Mouse (Mus musculus): ENCODE data around the gene Megf9. TPM values are rescaled to one million over a fixed set of nuclear protein-coding genes. Genes with fewer than 3 reads are reported as not detected.

Gene Megf9
- polyA plus RNA-seq, 1 experiment from 2014 or later = 28.2 TPM

DNA sequence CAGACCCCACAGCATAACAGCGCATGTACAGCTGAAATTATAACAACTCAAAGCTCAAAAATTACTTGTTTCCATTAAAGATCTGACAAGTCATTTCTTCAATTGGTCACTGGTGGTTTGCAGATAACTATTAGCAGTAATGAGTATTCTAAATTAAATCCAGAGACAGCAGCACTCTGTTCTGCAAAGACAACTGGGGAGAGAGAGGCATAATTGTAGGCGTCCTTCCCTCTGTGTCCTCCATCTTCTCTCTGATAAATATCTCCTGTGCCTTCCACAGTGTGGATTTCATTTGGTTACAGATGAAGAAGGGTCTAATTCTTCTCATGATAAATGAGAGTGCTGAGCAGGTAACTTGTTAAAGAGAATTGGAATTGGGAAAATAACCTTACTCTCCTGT lies 135.7 kb downstream of the Megf9 start:
- no peak overlapping the region for H3K4me2 ChIP-seq (ENCODE audit: low read depth, low read length, severe bottlenecking)
- H3K27ac ChIP-seq (ENCODE audit: low read depth, low read length) = no peak overlapping the region
- no peak for DNase-seq (ENCODE audit: low spot score)
- H3K27me3 ChIP-seq (ENCODE audit: control insufficient read depth, insufficient read depth, low read length) = no peaks in the 10 kb centered on the region
- no peak overlapping the region for H3K4me3 ChIP-seq (ENCODE audit: low read depth, low read length)
- no peaks in the 10 kb centered on the region for H3K9me3 ChIP-seq (ENCODE audit: control insufficient read depth, low read length)
- no peak for ATAC-seq (replicated peaks; ENCODE audit: low FRiP score)
- H3K36me3 ChIP-seq (ENCODE audit: control insufficient read depth, insufficient read depth, low read length) = no peaks in the 10 kb centered on the region; the same call in 1 of the 2 replicates
- H3K4me1 ChIP-seq (replicated peaks; ENCODE audit: control insufficient read depth, insufficient read depth, low read length) = no peaks in the 10 kb centered on the region
- H3K9ac ChIP-seq (ENCODE audit: low read length) = no peak overlapping the region
- WGBS = 91% methylated on average over 2 of the region's 2 CpGs

DNA sequence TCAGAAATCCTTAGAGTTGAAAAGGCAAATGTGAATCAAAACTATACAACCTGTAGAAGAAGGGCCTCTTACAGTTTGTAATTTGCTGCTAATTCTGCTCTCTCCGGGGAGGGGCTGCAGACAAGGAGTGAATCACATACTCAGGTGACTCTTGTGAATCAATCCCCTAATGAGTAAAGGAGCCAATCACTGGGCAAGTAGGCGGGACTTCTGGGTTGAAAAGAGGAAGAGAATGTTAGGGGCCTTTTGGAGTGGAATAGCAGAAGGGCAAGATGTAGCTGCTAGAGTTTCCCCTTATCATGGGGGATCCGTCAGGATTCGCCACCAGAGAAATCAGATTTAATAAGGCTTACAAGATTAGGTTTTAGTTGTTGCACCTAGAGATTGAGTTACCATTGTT lies 136.7 kb downstream of the Megf9 start:
- DNase-seq (ENCODE audit: low spot score) (no peak), ATAC-seq (replicated peaks; ENCODE audit: low FRiP score) (no peak)
- no peaks in the 10 kb centered on the region; the same call in 1 of the 2 replicates for H3K36me3 ChIP-seq (ENCODE audit: control insufficient read depth, insufficient read depth, low read length)
- H3K4me1 ChIP-seq (replicated peaks; ENCODE audit: control insufficient read depth, insufficient read depth, low read length) = no peaks in the 10 kb centered on the region
- no peak overlapping the region for H3K27ac ChIP-seq (ENCODE audit: low read depth, low read length)
- no peaks in the 10 kb centered on the region for H3K9me3 ChIP-seq (ENCODE audit: control insufficient read depth, low read length)
- no peak overlapping the region for H3K4me2 ChIP-seq (ENCODE audit: low read depth, low read length, severe bottlenecking)
- WGBS = 82% methylated on average over 4 of the region's 4 CpGs
- no peak overlapping the region for H3K4me3 ChIP-seq (ENCODE audit: low read depth, low read length)
- H3K27me3 ChIP-seq (ENCODE audit: control insufficient read depth, insufficient read depth, low read length) = no peaks in the 10 kb centered on the region
- H3K9ac ChIP-seq (ENCODE audit: low read length) = no peak overlapping the region

DNA sequence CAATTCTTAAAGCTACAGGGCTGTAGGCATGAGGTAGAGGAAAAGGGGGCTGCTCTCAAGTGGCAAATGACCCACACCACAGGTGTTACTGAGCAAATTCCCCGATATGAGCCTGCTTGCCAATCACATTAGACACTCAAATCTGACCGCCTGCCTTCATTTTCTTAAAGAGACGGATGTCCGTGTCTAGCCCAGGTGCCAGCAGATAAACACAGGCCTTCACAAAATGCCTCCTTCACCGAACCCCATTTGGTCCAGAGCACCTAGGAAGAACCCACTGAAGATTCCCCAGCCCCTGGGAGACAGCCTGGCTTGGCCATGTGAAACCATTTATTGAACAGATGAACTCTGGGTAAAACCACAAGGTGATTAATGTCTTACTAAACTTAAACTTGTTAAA lies 138.1 kb downstream of the Megf9 start:
- Histone ChIP-seq H3K9me3 (ENCODE audit: control insufficient read depth, low read length) (no peaks in the 10 kb centered on the region), H3K4me2 (ENCODE audit: low read depth, low read length, severe bottlenecking) (no peak overlapping the region), H3K36me3 (ENCODE audit: control insufficient read depth, insufficient read depth, low read length) (no peaks in the 10 kb centered on the region; the same call in 1 of the 2 replicates), H3K9ac (ENCODE audit: low read length) (no peak overlapping the region), H3K27me3 (ENCODE audit: control insufficient read depth, insufficient read depth, low read length) (no peaks in the 10 kb centered on the region), H3K27ac (ENCODE audit: low read depth, low read length) (no peak overlapping the region), H3K4me3 (ENCODE audit: low read depth, low read length) (no peak overlapping the region), H3K4me1 (replicated peaks; ENCODE audit: control insufficient read depth, insufficient read depth, low read length) (no peaks in the 10 kb centered on the region)
- DNase-seq (ENCODE audit: low spot score) (no peak), ATAC-seq (replicated peaks; ENCODE audit: low FRiP score) (no peak)
- WGBS = 96% methylated on average over 5 of the region's 5 CpGs

DNA sequence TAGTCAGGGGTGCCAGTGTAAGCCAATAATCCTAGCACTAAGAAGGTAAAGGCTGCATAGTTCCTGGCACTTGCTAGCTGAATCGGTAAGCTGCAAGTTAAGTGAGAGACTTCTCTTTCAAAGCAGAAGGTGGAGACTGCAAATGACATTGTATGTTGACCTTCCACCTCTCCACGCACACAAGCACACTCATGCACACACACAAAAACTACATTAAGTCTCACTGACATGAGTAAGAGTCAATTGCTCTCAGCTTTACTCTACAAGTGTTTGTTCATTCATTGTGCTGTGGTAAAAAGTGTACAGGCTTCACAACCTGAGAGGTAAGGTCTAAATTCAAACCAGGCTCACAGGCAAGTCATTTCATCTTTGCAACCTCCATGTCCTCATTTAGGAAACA lies 140.1 kb downstream of the Megf9 start:
- WGBS = 94% methylated on average over 2 of the region's 2 CpGs
- peak; percentile 0 for DNase-seq (ENCODE audit: low spot score)
- Histone ChIP-seq H3K4me1 (replicated peaks; ENCODE audit: control insufficient read depth, insufficient read depth, low read length) (no peaks in the 10 kb centered on the region), H3K36me3 (ENCODE audit: control insufficient read depth, insufficient read depth, low read length) (no peaks in the 10 kb centered on the region; the same call in 1 of the 2 replicates), H3K9me3 (ENCODE audit: control insufficient read depth, low read length) (no peaks in the 10 kb centered on the region), H3K4me2 (ENCODE audit: low read depth, low read length, severe bottlenecking) (no peak overlapping the region), H3K9ac (ENCODE audit: low read length) (no peak overlapping the region), H3K27ac (ENCODE audit: low read depth, low read length) (no peak overlapping the region), H3K4me3 (ENCODE audit: low read depth, low read length) (no peak overlapping the region), H3K27me3 (ENCODE audit: control insufficient read depth, insufficient read depth, low read length) (no peaks in the 10 kb centered on the region)
- ATAC-seq (replicated peaks; ENCODE audit: low FRiP score) = no peak

DNA sequence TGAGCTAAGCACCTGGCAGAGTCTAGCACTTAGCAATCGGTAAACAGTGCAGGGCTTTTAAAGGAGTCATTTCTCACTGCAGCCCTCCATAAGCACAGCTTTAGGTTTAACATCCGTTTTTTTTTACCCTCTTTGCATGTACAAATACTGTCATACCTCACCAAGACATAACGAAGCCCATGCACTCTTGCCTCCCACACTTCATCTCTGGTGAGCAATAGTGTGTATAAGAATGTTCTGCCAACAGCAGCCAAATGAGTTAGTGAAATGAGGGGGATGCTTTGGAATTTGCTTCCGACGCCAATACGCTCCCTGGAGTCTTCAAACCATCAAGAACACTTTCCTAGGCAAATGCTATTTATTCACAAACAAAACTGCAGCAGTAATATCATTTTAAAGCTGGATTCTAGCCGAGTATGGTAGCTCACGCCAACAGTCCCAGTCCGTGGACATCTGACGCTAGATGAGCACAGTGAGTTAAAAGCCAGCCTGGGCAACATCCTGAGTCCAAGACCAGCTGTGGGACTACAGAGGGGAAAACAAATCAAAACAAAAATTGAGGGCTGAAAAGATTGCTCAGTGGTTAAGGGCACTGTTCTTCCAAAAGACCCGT lies 142.9 kb downstream of the Megf9 start:
- DNase-seq (ENCODE audit: low spot score) (no peak), ATAC-seq (replicated peaks; ENCODE audit: low FRiP score) (no peak)
- WGBS = 95% methylated on average over 11 of the region's 11 CpGs
- H3K27me3 ChIP-seq (ENCODE audit: control insufficient read depth, insufficient read depth, low read length) = no peaks in the 10 kb centered on the region
- H3K9ac ChIP-seq (ENCODE audit: low read length) = no peak overlapping the region
- H3K36me3 ChIP-seq (ENCODE audit: control insufficient read depth, insufficient read depth, low read length) = no peaks in the 10 kb centered on the region
- no peak overlapping the region for H3K4me3 ChIP-seq (ENCODE audit: low read depth, low read length)
- H3K4me2 ChIP-seq (ENCODE audit: low read depth, low read length, severe bottlenecking) = no peak overlapping the region
- no peaks in the 10 kb centered on the region for H3K9me3 ChIP-seq (ENCODE audit: control insufficient read depth, low read length)
- H3K27ac ChIP-seq (ENCODE audit: low read depth, low read length) = no peak overlapping the region
- no peaks in the 10 kb centered on the region for H3K4me1 ChIP-seq (replicated peaks; ENCODE audit: control insufficient read depth, insufficient read depth, low read length)

DNA sequence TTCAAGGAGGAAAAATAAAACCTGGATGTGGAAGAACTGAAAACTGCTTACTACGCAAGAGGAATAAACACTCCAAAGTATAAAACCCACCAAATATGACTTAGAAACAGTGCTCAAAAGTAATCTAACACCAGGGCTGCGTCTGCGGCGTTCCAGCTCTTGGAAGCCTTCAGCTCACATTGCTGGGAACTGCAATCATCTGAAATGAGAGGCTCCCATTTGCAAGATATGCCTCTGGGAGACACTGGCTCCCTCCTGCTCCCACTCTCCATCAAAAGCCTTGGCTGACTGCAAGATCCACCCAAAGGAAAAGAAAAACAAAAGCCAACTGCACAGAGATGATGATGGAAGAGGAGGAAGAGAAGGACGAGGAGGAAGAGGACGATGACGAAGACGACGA lies 143.7 kb downstream of the Megf9 start:
- Histone ChIP-seq H3K27me3 (ENCODE audit: control insufficient read depth, insufficient read depth, low read length) (no peaks in the 10 kb centered on the region), H3K27ac (ENCODE audit: low read depth, low read length) (no peak overlapping the region), H3K9ac (ENCODE audit: low read length) (no peak overlapping the region), H3K4me2 (ENCODE audit: low read depth, low read length, severe bottlenecking) (no peak overlapping the region), H3K4me3 (ENCODE audit: low read depth, low read length) (no peak overlapping the region), H3K4me1 (replicated peaks; ENCODE audit: control insufficient read depth, insufficient read depth, low read length) (no peaks in the 10 kb centered on the region), H3K36me3 (ENCODE audit: control insufficient read depth, insufficient read depth, low read length) (no peaks in the 10 kb centered on the region), H3K9me3 (ENCODE audit: control insufficient read depth, low read length) (no peaks in the 10 kb centered on the region)
- DNase-seq (ENCODE audit: low spot score) (peak; percentile 3), ATAC-seq (replicated peaks; ENCODE audit: low FRiP score) (no peak)
- 94% methylated on average over 9 of the region's 9 CpGs for WGBS

DNA sequence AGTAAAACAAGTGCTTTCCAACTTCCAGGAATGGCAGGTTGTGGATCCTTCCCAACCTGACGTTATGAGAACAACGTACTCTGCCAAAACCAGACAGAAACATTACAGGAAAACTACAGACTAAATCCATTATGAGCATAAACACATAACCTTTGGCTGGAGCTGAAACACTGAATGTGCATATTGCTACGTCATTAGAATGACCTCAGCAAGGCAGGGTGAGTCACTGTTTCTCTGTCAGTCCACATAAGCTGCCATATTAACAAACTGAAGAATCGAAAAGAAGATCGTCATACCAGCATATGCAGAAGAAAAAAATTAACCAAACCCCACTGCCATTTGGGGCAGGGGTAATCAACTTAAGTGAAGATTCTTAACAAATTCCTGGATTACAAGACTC lies 148.6 kb downstream of the Megf9 start:
- H3K4me3 ChIP-seq (ENCODE audit: low read depth, low read length) = no peak overlapping the region
- DNase-seq (ENCODE audit: low spot score) (no peak), ATAC-seq (replicated peaks; ENCODE audit: low FRiP score) (no peak)
- H3K36me3 ChIP-seq (ENCODE audit: control insufficient read depth, insufficient read depth, low read length) = no peaks in the 10 kb centered on the region
- no peaks in the 10 kb centered on the region for H3K4me1 ChIP-seq (replicated peaks; ENCODE audit: control insufficient read depth, insufficient read depth, low read length)
- H3K9ac ChIP-seq (ENCODE audit: low read length) = no peak overlapping the region
- H3K27me3 ChIP-seq (ENCODE audit: control insufficient read depth, insufficient read depth, low read length) = no peaks in the 10 kb centered on the region
- H3K9me3 ChIP-seq (ENCODE audit: control insufficient read depth, low read length) = no peaks in the 10 kb centered on the region
- H3K27ac ChIP-seq (ENCODE audit: low read depth, low read length) = no peak overlapping the region
- no peak overlapping the region for H3K4me2 ChIP-seq (ENCODE audit: low read depth, low read length, severe bottlenecking)
- WGBS = 94% methylated on average over 5 of the region's 5 CpGs

DNA sequence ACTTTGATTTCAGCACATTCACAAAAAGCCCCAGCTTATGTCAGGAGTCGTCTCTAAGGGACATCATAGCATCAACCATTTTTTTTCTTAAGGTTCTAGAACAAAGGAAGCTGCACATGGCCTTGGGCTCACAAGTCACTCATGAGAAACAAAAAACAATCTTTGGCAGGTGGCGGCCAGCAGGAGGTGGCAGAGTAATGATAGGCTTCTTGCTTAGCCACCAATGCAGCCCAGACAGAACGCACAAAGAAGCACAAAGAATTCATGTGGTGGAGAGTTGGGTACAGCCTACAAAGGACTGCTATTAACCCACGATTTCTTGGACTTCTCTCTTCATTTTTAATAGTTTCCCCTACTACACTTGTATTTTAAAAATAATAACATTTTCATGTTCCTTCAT lies 157.4 kb downstream of the Megf9 start:
- peak; percentile 39; the same call in 1 of the 2 replicates for ATAC-seq (replicated peaks; ENCODE audit: low FRiP score)
- Histone ChIP-seq H3K27me3 (ENCODE audit: control insufficient read depth, insufficient read depth, low read length) (no peaks in the 10 kb centered on the region), H3K4me2 (ENCODE audit: low read depth, low read length, severe bottlenecking) (no peak overlapping the region), H3K36me3 (ENCODE audit: control insufficient read depth, insufficient read depth, low read length) (no peaks in the 10 kb centered on the region), H3K4me1 (replicated peaks; ENCODE audit: control insufficient read depth, insufficient read depth, low read length) (no peaks in the 10 kb centered on the region), H3K4me3 (ENCODE audit: low read depth, low read length) (no peak overlapping the region), H3K27ac (ENCODE audit: low read depth, low read length) (no peak overlapping the region), H3K9ac (ENCODE audit: low read length) (no peak overlapping the region), H3K9me3 (ENCODE audit: control insufficient read depth, low read length) (no peaks in the 10 kb centered on the region)
- whole genome bisulfite sequencing = 74% methylated on average over 4 of the region's 4 CpGs
- DNase-seq (ENCODE audit: low spot score) = peak; percentile 18
